Mouse (Mus musculus) neural tube, embryonic 14.5 days (tissue): Measurements from ENCODE around the gene Hgfac. TPM values are rescaled to one million over a fixed set of nuclear protein-coding genes. Genes with fewer than 3 reads are reported as not detected.

Source experiments
- ATAC-seq: fragments of 200-750 bp; cut with Nextera tagmentation; 2 replicates; pipeline ENCODE4 v1.8.0; 2017; ENCODE audit warnings: low read depth, mild to moderate bottlenecking, moderate TSS enrichment, moderate library complexity
- H3K27ac ChIP-seq: fragments of 300-500 bp; sonication (generic); 2 replicates; pipeline ENCODE4 v1.5.1; 2014; ENCODE audit warnings: low read depth, mild to moderate bottlenecking, control low read depth, low read length, moderate library complexity, mixed read lengths
- H3K27me3 ChIP-seq: fragments of 300-500 bp; sonication (generic); 2 replicates; pipeline ENCODE4 v1.6.1; 2014; ENCODE audit warnings: low read length; ENCODE audit not compliant: control insufficient read depth, insufficient read depth
- H3K36me3 ChIP-seq: fragments of 300-500 bp; sonication (generic); 2 replicates; pipeline ENCODE4 v1.6.1; 2014; ENCODE audit warnings: low read length, mixed read lengths; ENCODE audit not compliant: control insufficient read depth, insufficient read depth
- H3K4me1 ChIP-seq: fragments of 300-500 bp; sonication (generic); 2 replicates; pipeline ENCODE4 v1.6.1; 2014; ENCODE audit warnings: low read length; ENCODE audit not compliant: control insufficient read depth, insufficient read depth
- H3K4me2 ChIP-seq: fragments of 300-500 bp; sonication (generic); 2 replicates; pipeline ENCODE4 v1.6.1; 2014; ENCODE audit warnings: mild to moderate bottlenecking, low read depth, low read length, control low read depth
- H3K4me3 ChIP-seq: fragments of 300-500 bp; sonication (generic); 2 replicates; pipeline ENCODE4 v1.5.1; 2014; ENCODE audit warnings: low read depth, low read length, control low read depth, mixed read lengths
- H3K9ac ChIP-seq: fragments of 300-500 bp; sonication (generic); replicated peaks from 2 replicates; pipeline ENCODE4 v1.6.1; 2014; ENCODE audit warnings: low read depth, mild to moderate bottlenecking, control low read depth, low read length, mixed read lengths
- H3K9me3 ChIP-seq: fragments of 300-500 bp; sonication (generic); 2 replicates; pipeline ENCODE4 v1.6.1; 2016; ENCODE audit warnings: low read length; ENCODE audit not compliant: control insufficient read depth
- WGBS: fragments of 180-500 bp; shearing (Covaris S2); extraction: QIAGEN DNeasy Blood & Tissue Kit; methylation state at CpG from one replicate; pipeline ENCODE4 v1.1.7; 2014; 5-methylcytosine and 5-hydroxymethylcytosine counted together
- polyA plus RNA-seq: library from polyadenylated mRNA; unstranded; fragments of >200 nt; fragmentation: Nextera tagmentation; extraction: Ambion mirVana; gene quantifications from 2 replicates; pipeline ENCODE4 v1.2.1, GENCODE M21; 2014

Gene Hgfac
- polyA plus RNA-seq, result 0.40 and 0.54 TPM in 2 replicates

DNA sequence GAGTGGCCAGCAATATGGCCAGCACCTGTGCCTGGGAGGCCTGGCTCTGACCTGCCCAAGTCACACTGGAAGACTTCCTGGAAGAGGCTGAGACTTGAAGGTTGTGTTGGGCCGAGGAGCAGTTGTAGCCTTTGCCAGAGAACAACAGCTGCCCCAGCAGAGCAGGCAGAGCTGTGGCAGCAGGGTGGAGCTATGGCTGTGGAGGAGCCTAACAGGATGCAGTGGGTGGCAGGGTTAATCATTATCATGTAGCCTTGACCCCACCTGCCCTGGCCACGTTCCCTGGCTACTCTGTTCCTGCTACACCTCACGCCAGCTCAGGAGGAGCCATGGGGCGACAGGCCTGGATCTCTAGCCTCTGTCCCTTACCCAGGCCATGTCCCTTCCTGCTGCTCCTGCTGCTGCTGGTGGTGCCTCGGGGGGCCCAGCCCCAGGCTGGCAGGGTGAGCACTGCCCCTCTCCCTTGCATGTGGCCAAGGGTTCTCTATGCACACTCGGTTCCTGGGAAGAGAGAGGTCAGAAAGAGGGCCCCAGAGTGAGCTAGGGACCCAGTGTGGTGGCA, at the start of gene Hgfac:
TSS of gene Hgfac (plus strand) at position 242 of the 562 bp plus-strand sequence.
- H3K27me3 ChIP-seq, result no peaks in the 10 kb centered on the region
- H3K36me3 ChIP-seq, result no peaks in the 10 kb centered on the region
- no peaks in the 10 kb centered on the region for H3K9me3 ChIP-seq
- H3K4me1 ChIP-seq, result no peaks in the 10 kb centered on the region
- H3K4me3 ChIP-seq, result no peak within 1 kb of the TSS
- no peak for ATAC-seq
- H3K27ac ChIP-seq, result no peak within 1 kb of the TSS
- no peak within 1 kb of the TSS for H3K9ac ChIP-seq
- H3K4me2 ChIP-seq, result no peak within 1 kb of the TSS
- 68% methylated on average over 6 of the region's 6 CpGs for WGBS

DNA sequence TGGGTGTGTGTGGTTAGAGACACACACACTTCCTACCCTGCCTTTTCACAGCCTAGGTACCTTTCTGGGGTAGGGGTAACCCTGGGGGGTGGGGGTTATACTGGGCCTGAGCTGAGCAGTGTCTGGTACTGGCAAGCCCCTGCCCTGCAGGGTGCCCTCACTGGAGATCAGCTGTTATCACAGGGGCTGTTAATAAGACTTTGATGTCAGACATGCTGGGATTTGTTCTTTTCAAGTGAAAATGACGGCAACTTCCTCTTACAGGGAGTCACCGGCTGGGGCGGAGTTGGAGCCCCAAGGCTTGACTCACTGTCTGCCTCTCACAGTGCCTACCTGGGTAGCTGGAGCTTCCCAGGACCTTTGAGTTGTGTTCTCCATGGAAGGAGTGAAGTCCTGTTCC, 42.6 kb upstream of the Hgfac start:
- no peak overlapping the region for H3K27ac ChIP-seq
- no peaks in the 10 kb centered on the region for H3K36me3 ChIP-seq
- no peaks in the 10 kb centered on the region for H3K9me3 ChIP-seq
- no peaks in the 10 kb centered on the region for H3K4me1 ChIP-seq
- WGBS, result 45% methylated on average over 3 of the region's 3 CpGs
- no peaks in the 10 kb centered on the region for H3K27me3 ChIP-seq
- no peak overlapping the region for H3K4me3 ChIP-seq
- ATAC-seq, result no peak
- no peak overlapping the region for H3K9ac ChIP-seq
- H3K4me2 ChIP-seq, result no peak overlapping the region

DNA sequence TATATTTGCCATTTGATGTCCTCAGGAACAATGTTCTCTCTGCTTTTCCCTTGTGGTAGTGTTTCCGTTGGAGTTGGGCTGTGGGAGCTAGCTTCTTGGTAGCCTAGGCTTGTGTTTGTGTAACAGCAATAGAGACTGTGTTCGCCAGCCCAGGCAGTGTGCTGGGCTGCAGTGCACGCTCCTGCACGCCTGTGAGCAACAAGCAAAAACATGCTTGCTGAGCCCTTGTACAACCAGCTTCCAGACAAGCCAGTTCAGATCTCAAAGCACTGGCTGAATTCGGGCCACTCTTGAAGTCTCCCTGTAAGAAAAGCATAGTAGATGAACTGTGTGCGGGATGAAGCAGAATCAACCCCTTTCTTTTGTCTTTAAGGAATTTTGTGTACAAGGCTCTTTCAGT, 42.0 kb upstream of the Hgfac start:
- Histone ChIP-seq H3K4me2 (no peak overlapping the region), H3K9ac (no peak overlapping the region), H3K9me3 (no peaks in the 10 kb centered on the region), H3K27me3 (no peaks in the 10 kb centered on the region), H3K4me1 (no peaks in the 10 kb centered on the region), H3K27ac (no peak overlapping the region), H3K4me3 (no peak overlapping the region), H3K36me3 (no peaks in the 10 kb centered on the region)
- WGBS, result 65% methylated on average over 6 of the region's 6 CpGs
- ATAC-seq, result no peak

DNA sequence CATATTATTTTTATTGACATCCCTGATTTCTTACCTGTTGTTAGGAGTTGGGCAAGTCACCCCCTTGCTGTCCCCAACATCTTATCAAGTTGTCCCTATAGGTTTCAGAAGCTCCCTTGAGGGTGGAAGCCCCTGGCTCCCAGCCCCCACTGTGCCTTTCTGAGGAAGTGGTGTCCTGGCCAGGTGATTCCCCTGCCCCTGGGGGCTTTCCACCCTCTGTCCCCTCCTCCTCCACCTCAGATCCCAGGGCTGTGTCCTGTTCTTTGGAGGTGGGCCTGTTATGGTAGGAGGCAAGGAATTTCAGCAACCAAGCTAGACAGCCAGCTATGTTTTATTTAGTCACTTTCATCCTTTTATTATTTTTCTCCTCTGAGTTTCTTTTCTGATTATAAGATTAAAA, 41.0 kb upstream of the Hgfac start:
- Histone ChIP-seq H3K27ac (no peak overlapping the region), H3K36me3 (no peaks in the 10 kb centered on the region), H3K4me2 (no peak overlapping the region), H3K4me1 (no peaks in the 10 kb centered on the region), H3K9ac (no peak overlapping the region), H3K27me3 (no peaks in the 10 kb centered on the region), H3K9me3 (no peaks in the 10 kb centered on the region), H3K4me3 (no peak overlapping the region)
- ATAC-seq, result no peak

DNA sequence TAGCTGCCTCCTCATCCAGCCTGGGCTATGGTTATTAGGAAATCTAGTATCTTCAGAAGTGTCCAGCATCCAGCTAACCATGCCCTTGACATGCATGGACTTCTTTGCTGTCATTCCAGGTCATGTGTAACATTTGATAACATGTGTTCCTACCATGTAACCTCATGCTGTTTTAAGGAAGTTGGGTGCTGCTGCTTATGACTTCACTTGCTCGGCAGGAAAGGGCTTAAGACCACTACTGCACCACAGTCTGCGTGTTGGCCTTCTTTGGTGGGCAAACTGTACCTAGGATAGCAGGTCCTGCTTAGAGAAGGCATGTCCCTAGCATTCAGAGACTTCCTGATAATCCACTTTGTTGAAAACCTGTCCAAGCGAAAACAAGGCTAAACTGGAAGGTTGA, 40.2 kb upstream of the Hgfac start:
- no peak for ATAC-seq
- Histone ChIP-seq H3K36me3 (no peaks in the 10 kb centered on the region), H3K4me2 (no peak overlapping the region), H3K9ac (no peak overlapping the region), H3K4me3 (no peak overlapping the region), H3K27me3 (no peaks in the 10 kb centered on the region), H3K4me1 (no peaks in the 10 kb centered on the region), H3K27ac (no peak overlapping the region), H3K9me3 (no peaks in the 10 kb centered on the region)
- 86% methylated on average over 3 of the region's 3 CpGs for WGBS

DNA sequence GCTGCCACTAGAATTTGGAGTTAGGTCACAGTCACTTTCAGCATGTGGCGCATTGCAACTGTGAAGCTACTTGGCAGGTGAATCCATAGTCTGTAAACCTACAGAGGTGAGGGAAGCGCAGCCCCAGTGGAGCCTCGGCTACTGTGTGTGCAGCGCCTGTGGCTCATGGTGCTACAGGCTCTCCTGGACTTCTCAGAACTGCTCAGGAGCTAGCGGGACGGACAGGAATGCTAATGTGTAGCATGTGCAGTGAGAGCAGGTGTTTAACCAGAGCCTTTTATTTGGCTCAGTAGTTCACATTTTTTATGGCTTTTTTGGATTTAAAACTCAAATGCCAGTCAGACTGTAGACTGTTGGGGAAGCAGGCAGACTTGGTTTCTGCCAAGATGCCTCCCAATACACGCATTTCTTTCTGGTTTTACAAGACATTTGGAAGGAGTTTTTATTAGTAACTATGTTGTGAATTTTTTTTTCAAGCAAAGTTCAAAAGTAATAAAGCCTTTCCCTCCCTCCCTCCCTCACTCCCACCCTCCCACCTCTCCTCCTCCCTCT, 37.6 kb upstream of the Hgfac start:
- WGBS, result 71% methylated on average over 7 of the region's 7 CpGs

DNA sequence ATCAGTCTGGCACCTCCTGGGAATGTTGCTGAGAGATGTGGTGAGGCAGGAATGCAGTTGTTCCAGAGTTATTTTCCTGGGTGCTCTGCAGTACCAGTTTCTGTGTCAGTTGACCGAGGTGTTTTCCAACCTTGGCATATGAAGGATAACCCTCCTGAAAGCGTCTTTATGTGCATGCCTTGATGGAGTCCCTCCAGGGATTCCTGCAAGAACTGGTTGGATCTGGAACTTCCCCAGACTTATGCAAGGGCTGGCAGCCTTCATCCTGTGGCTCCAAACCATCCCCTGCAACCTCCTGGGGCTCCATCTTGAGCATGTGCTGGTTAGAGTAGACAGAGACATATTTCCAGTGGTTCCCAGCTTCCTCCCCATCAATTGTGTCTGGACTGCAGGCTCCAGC, 36.5 kb upstream of the Hgfac start:
- ATAC-seq, result no peak
- H3K4me2 ChIP-seq, result no peak overlapping the region

More for the DNA sequence above, 37.6 kb upstream of the Hgfac start:
- Histone ChIP-seq H3K36me3 (no peaks in the 10 kb centered on the region), H3K4me2 (no peak overlapping the region), H3K4me1 (no peaks in the 10 kb centered on the region), H3K4me3 (no peak overlapping the region), H3K9me3 (no peaks in the 10 kb centered on the region), H3K27ac (no peak overlapping the region), H3K27me3 (no peaks in the 10 kb centered on the region), H3K9ac (no peak overlapping the region)
- no peak; the same call in 1 of the 2 replicates for ATAC-seq

DNA sequence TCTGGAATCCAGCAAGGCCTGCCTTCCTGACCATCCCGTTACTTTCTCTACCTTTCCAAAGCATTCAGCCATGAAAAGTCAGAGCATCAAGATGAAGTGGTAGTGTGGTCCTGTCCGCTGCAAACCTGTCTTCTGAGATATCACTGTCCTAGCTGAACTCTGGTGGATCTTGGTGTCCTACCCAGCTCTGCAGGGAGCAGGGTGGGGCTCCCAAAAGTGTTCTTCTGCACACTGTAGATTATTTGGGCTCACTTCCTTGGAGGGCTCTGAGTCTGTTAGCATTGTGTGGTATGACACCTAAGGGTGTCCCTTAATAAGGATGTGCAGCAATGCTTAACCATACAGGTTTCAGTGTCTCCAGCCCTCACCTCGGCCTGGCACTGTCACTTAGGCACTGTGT, 35.6 kb upstream of the Hgfac start:
- WGBS, result 93% methylated on average over 3 of the region's 3 CpGs
- Histone ChIP-seq H3K27ac (no peak overlapping the region), H3K4me2 (no peak overlapping the region), H3K9me3 (no peaks in the 10 kb centered on the region), H3K27me3 (no peaks in the 10 kb centered on the region), H3K36me3 (no peaks in the 10 kb centered on the region), H3K4me1 (no peaks in the 10 kb centered on the region), H3K4me3 (no peak overlapping the region), H3K9ac (no peak overlapping the region)
- no peak for ATAC-seq

More for the DNA sequence above, 36.5 kb upstream of the Hgfac start:
- WGBS, result 87% methylated on average over 2 of the region's 2 CpGs
- Histone ChIP-seq H3K4me3 (no peak overlapping the region), H3K36me3 (no peaks in the 10 kb centered on the region), H3K27ac (no peak overlapping the region), H3K27me3 (no peaks in the 10 kb centered on the region), H3K4me1 (no peaks in the 10 kb centered on the region), H3K9me3 (no peaks in the 10 kb centered on the region), H3K9ac (no peak overlapping the region)

DNA sequence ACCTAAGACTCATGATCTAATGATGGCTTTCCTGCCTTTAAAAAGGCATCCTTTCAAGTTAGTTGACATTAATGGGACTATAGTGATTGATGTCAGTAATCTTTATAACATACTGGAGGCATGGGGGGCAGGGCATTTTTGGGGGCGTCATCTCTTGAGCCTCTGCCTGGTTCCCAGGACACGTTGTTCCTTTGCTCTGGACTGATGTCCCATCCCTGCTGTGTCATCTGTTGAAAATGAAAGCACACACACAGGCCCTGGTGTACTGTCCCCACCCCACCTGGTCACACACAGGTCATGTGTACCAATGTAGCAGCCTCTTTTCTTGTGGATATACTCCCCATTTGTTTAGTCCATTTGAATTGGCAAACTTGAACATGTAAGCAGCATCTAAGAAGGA, 34.7 kb upstream of the Hgfac start:
- ATAC-seq, result no peak
- H3K4me1 ChIP-seq, result no peaks in the 10 kb centered on the region
- no peak overlapping the region for H3K4me2 ChIP-seq
- H3K36me3 ChIP-seq, result no peaks in the 10 kb centered on the region
- no peaks in the 10 kb centered on the region for H3K9me3 ChIP-seq
- H3K27ac ChIP-seq, result no peak overlapping the region
- no peak overlapping the region for H3K4me3 ChIP-seq
- H3K9ac ChIP-seq, result no peak overlapping the region
- H3K27me3 ChIP-seq, result no peaks in the 10 kb centered on the region
- WGBS, result 47% methylated on average over 2 of the region's 2 CpGs
